Mouse (Mus musculus): Measurements from ENCODE around the gene Oprd1.

Oprd1 gene

DNA sequence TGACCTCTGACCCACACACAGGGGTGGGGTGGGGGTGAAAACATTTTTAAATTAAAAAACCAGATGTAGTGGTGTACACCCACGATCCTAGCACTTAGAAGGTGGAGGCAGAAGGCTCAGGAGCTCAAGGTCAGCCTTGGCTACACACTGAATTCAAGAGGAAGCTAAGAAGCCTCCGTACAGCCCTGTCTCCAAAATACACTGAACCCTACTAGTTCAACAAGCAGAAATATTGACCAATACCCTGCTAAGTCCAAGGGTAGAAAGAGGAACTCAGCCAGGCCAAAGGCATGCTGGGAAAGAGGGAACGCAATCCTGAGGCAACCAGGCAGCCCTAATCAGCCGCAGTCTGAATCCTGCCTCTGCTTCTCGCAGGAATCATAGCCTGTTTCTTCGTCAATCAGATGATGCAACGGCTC, 66.0 kb downstream of the Oprd1 start:
- no peak for DNase-seq

DNA sequence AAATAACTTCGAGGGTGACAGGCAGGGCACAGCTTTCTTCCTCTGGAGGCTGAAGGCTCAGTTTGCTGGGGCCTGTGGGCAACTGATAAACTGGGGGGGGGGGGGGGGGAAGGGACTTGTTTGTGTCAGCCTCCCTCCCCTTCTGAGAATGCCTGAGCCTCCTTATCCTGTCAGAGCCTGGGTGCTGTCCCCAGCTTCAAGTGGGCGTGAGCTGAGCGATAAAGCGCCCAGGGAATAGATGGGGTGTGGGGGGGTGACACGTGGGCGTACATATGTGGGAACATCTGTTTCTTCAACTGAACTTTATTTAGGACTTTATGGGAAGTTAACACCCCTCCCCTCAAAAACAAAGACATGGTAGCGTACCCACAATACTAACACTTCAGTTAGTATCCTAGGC, 66.8 kb downstream of the Oprd1 start:
- DNase-seq: no peak

DNA sequence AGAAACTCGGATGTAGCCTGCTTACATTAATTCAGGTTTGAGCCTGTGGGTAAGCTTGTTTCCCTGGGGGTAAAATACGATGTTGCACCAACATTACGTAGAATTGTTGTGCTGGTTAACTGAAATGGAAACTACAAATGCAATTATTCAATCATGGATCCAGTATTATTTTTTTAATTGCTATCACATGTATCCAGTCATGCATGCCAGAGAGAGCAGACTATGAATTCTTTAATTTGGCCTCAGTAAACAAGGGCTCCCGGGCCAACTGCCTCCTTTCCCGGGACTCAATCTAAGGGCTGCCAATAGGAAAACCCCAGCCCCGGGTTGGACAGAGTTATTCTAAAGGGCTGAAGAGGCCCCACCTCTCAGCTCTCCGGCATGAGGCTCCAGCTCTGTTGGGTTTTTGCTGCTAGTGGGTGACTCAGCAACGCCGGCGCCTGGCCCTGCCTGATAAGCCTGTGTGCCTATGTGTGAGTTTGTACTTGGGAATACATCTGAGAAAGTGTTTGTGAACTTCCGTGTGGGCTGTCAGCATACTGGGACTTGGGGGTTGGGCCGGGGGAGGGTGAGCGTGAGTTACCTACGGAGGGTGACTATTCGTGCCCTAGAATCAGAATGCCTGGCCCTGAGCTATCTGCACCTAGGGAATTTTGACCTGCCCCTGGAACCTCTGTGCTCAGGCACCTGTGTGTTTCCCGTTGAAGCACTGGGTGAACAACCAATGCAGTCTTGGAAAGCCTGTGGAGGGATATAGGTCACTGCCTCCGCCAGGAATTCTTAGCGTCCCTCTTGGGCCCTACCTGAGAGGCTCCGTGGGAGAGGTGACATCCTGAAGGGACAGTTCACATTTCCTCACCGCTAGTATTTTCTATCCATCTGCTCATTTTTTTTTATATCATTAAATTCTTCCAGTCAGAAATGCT, 67.5 kb downstream of the Oprd1 start:
- peak; percentile 62 to 83 for DNase-seq

DNA sequence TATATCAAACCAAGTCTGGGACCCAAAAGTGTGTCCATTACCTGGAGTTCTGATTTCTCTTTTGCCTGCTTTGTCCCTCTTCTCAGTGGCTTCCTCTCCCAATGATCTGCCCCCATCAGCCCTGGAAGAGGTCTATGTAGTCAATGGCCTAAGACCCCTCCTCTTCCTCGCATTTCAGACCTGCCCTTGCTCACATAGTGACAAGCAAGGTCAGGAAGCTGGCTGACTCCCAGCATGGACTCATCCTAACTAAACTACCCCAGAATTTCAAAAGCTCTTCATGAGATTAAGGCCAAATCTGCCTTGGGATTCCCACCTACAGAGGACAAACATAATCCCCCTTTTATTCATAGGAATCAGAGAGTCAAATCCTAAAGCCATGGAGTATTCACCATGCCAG, 68.5 kb downstream of the Oprd1 start:
- DNase-seq: no peak

DNA sequence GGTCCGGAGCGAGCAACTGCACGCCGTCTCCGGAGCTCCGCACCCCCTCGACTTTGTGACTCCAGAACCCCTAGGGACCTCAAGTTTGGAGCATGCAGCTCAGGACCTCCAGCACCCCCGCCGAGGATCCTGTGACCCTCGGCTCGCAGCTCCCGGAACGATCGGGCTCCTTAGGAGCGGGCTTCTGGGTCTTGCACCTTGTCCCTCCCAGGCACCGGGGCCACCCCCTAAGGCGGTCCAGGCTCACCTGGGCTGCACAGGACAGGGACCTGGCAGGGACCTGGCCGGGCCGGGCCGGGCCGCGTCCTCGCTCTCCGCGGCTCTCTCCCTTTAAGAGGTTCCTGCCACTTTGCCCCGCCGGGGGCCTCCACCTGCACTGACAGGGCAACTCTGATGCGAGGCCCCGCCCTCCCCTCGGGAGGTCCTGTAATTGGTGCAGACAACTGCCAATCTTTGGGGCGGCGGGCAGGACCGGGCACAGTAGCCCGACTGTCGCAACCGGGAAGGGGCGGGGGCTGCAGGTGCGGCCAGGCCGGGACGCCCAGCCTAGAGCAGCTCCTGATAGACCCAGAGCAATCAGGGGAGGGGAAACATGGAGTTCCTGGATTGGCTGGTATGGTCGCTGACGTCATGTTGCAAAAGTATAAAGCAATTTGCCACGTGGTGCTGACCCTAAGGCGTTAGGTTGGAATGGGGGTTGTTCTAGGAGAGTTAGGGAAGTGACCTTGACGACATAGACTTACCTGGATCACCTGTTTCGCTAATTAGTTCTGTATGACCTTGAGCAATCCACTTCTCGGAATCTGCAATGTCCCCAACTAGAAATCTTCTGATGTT, 69.1 kb downstream of the Oprd1 start, which contains the start of gene Epb41:
Epb41 (minus strand) TSS at position 389 of the 837 bp plus-strand sequence.
- DNase-seq: peak; percentile 98 to 100

DNA sequence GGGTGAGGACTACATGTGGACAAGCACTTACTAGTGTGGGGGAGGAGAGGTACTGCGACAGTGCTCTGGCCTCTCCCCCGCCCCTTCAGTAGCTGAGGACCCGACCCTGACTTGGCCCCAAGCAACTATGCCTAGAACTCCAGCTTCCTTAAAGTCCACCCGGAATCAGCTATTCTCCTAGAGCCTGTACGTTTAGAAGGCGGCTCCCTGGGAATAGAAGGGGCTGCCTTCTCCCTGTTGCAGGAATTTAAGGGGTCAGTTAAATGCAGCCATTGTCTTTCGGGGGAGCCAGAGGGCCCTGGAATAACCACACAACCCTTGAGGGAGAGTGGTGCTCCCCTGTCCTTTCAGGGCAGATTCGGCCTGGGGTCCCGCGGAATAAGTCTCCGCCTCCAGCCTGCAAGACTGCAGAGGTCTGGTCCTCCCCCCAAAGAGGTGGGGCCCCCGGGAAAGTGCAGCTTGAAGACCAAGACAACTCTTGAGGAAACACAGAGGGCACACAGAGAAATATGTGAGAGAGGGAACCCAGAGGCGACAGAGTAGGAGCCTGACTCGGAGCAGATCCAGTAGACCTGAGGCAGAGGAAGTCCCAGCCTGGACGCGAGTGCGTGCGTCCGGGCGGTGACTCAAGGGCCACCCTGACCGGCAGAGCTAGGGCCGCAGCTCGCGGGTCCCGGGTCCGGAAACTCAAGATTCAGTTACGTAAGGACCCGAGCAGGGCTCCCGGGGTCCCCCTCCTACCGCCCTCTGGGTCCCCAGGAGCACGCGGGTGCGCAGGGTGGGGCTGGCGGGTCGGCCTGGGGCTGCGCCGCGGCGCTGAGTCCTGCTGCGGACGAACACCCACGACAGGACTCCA, 70.0 kb downstream of the Oprd1 start, which contains the start of gene Gm10300:
Gm10300 (plus strand) TSS at position 621 of the 856 bp plus-strand sequence.
- DNase-seq: peak; percentile 56 to 83

DNA sequence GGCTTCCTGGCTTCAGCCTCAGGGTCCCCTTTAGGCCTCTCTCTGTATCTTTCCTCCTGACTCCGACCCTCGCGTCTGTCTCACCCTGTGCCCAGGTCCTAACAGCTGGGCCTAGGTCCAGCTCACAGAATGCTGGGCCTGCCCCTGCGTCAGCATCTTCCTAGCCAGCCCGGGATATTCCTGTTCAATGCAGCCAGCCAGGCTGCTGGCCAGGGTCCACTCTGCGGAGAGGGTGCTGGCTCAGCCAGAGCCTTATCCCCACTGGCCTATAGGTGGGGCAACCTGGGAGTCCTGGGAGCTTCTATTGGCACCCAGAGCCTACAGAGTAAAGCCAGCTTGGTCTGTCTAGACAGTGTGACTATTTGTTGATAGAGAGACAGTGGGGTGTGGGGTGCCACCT, 71.3 kb downstream of the Oprd1 start:
- DNase-seq: peak; percentile 82 to 95

DNA sequence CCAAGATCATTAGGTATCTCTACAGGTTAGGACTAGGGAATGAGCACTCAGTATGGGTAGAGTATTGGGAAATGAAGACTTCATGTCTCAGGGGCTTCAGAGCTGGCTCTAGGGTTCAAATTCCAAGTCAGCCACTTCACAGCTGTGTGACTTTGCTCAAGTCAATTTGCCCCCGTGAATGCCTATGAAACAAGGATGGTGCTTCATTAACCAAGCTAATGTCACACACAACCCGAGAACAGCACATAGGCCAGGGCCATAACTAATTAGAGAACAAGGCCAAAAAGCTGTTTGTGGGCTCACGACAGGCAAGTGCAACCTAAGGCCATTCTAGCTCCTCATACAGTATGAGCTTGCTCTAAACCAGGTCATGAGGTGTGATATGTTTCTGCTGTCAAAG, 72.1 kb downstream of the Oprd1 start:
- peak in 1 of 2 experiments; percentile 60 for DNase-seq

DNA sequence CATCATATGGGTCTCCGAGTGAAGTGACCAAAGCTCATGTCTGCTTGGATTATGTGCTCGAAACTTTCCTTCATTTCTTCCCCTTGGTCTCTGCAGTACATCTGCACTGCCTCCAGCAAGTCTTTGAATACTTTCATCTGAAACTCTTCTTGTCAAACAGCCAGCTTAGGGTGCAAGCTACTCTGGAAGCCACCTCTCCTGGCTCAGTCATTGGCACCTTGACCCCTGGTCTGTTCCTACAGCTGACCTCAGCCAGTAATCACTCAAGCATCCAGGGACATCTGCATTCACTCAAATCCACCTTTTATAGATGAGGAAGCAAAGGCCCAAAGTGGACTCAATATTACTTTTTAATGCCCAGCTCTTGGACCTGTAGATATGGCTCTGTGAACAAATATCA, 72.6 kb downstream of the Oprd1 start:
- peak; percentile 43 to 77 for DNase-seq

DNA sequence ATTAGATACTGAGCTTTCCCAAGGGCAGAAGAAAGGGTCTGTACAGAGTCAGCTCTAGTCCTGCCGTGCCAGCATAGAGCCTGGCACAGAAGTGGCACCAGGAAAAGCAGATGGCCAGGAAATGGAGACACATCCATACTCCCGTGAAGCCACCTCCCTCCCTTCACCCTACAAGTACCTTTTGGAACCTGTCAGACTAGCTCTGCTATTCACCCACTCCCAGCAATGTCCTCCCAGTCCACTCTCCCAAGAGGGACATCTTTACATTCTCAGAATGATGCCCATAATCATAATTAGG, 76.4 kb downstream of the Oprd1 start:
- DNase-seq: no peak

DNA sequence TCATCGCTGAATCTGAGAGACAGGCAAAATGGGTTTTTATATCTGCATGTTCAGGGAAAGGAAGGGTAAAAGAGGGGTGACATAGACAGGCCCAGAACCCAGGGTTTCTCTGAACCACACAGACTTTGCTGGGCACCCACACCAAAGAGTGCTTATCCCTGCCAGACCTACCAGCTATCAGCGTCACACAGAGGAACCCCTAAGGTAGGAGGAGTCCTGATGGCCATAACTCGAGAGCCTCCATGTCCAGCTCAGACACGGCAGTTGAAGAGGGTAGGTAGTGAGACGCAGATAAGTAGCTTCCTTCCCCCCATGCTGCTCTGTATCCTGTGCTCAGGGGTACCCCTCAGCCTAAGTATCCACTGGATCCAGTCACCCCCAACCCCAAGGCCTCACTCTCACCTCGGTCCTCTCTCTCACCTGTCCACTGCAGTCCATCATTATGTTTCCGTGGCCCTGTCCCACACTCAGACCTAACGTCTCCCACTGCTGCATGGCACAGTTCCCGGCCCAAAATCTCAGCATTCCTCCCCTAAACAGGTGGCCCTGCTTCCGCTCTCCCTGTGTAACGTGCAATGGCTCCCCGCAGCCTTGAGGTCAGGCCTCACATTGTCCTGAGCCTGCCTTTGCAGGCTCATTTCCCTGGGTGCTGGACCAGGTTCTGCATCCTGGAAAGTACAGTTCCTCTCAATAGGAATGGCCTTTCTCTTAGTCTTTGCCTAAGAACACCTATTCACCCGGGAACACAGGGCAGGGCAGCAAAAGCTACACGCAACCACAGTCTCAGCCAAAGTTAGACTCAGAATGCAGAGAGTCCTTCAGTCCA, 77.0 kb downstream of the Oprd1 start:
- no peak for DNase-seq

DNA sequence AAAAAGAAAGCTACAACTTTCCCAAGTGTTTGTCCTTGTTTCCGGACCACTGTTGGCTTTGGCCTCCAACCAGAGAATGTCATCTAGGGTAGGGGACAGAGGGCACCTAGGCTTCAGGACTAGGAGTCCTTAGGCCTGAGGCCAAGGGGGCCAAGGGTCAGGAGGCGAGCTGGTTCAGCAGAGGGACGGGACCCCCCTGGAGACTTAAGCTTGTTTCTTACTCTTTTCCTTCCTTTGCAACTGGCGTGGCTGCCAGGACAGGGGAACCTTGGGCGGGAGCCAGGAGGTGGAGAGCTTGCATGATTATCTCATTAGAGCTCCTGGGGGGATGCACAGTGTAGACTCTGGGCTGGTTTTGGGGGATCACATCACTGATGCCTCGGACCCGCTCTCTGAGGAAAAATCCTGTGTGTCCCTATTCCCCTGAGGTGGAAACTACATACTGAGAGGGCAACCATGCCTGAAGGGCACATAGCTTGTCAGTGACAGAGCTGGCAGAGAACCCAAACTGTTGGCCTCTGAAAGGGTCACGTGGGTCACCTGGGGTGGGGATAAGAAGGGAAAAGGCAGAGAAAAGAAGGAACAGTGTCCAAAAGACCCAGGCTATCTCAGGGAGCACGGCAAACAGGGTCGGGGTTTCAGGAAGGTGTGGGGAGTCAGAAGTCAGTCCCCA, 78.0 kb downstream of the Oprd1 start:
- DNase-seq: peak; percentile 93 to 98

DNA sequence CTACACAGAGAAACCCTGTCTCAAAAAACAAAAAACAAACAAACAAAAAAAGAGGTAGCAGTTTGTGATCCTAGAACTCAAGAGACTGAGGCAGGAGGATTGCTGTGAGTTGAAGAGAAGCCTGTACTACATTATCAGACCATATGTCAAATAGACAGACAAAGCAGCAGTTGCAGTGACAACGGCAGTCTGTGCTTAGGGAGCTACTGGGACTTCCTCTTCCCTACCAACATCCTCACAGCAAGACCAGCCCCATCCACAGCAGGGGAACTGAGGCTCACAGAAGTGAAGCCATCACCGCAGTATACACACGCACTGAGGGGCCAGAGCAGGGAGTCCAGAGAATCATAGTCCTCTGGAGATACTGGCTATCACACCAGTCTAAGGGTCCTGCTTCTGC, 78.7 kb downstream of the Oprd1 start:
- no peak for DNase-seq

DNA sequence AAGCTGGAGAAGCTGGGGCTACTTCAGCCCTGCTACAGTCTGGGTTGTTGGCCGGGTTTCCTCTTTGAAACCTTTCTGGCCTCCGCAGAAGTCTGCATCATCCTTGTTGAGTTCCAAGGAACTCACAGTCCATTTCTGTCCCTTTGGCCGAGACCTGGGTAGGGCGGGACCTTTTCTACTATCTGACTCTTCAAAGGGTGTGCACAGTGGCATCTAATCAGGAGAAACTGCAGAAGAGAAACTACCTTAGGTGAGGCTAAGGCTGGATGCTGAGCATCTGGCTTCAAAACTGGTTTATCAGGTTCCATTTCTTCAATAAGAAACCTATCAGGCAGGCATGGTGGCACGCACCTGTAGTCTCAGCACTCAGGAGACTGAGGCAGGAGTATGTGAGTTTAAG, 79.7 kb downstream of the Oprd1 start:
- peak in 1 of 2 experiments; percentile 58 for DNase-seq

DNA sequence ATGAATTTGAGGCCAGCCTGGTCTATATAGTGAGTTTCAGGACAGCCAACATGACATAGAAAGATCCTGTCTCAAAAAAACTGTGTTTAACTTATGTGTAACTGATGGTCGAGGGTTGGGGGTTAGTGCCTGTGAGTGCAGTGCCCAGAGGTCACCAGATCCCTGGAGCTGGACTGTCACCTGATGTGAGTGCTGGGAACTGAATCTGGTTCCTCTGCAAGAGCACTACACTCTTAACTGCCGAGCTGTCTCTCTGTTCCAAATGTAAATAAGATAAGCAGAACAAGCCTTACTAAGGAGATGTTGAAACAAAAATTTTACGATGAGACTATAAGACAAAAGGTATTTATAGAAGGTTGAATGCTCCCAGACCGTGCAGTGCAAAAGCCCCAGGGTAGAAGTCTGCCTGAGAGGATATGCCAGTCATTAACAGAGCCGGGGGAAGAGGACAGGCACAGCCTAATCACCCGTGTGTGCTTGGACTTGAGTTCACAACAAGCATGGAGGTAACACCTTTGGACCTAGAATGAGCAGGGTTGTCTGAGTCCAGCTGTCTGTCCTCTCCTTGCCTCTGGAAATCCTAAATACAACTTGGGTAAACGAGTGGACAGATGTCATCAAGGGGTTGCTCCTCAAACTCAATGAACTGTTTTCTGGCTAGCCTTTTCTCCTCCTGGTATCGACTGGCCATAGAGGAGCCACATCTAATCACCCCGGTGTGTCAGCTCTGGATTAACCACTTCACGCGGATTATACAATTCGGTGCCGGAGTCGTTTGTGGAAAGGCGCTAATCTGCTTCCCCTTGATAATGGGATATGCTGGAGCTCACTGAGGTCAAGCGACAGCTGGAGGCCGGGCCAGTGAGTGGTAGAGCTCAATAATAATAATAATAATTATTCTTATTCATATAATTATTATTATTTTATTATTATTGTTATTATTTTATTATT, 81.1 kb downstream of the Oprd1 start:
- DNase-seq: peak; percentile 56 to 86

DNA sequence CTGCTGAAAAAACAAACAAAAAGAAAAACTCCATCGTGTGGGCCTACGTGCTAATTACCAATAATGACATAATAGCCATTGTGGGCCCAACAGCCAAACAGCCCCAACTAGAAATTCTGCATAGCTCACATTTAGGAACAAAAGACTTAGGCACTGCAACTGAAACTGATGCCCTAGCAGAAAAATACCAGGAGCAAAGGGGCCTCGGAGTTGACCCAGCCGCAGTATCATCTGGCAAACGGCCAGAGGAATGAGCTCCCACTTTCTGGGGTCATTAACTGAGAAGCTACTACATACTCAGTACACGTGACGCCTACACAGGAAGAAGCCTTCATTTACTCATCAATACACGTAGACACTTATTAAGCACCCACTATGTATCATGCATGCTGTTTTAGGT, 82.0 kb downstream of the Oprd1 start:
- DNase-seq: peak; percentile 57 to 72
